Mouse (Mus musculus): ENCODE measurements at regions not wholly inside any gene's neighbourhood (a gene's known extent, or its start where the extent isn't known, plus 50 kb on each side); places are given as distances from the start of the nearest gene placed in this dataset.
A peak's percentile ranks its signal among the peaks of the same experiment; 100 is the strongest.

DNA sequence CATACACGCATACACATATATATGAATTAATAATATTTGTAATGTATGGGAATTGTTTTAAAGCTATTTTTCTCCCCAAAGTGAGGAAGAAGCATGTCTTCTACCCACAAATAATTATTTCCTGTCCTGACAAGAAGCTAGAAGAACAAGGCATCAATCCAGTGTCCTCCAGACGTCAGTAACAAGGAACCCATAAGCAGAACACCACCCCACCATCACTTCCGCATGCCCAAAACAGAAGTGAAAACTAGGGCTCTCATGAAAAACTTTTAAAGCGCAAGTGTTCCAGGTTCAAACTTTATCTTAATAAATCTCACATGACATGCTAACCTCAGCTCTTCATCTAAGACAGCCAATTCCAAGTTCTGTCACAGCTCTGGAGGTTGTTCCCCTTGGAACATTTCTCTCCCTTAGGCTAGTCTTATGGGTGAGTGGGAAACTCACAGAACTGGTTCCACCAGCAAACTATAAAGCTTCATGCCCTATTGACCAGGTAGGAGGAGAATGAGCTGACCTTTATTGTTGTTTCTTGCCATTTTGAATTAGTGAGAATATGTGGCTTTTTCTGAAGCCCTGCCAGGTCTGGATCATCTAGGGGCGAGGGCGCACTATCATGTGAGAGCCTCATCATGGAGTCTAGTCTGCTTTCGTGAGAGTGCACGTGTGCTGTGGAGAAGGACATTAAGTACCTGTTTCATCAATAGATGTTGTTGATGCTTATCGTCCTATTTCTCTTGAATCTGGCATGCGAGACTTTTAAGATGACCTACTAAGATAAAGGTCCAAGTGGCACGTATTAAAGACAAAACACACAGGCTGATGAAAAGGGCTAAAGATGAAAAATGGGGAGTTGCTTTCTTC lies 155.1 kb downstream of the Nrip1 start:
- DNase-seq (ENCODE audit: low spot score) (no peak), ATAC-seq (ENCODE audit: insufficient read depth, low read depth) (no peak)
- WGBS = 85% methylated on average over 11 of the region's 11 CpGs
- H3K27me3 ChIP-seq (ENCODE audit: control insufficient read depth, insufficient read depth, low read length) = no peaks in the 10 kb centered on the region
- no peak for TF ChIP-seq EP300 (IDR thresholded peaks at IDR 0.05; ENCODE audit: low read depth)
- TF ChIP-seq CTCF (IDR thresholded peaks at IDR 0.05; ENCODE audit: low read depth) = no peak
- no peaks in the 10 kb centered on the region for H3K9me3 ChIP-seq (replicated peaks; ENCODE audit: control insufficient read depth, low read length)
- H3K4me3 ChIP-seq (ENCODE audit: low read depth, low read length) = no peak overlapping the region
- H3K9ac ChIP-seq (replicated peaks; ENCODE audit: low read depth, low read length) = no peak overlapping the region
- H3K4me2 ChIP-seq (ENCODE audit: low read depth, low read length) = no peak overlapping the region
- H3K4me1 ChIP-seq (ENCODE audit: control insufficient read depth, insufficient read depth) = 0 out of 2 replicates have a peak, but pooled peaks cover 3% of the 10 kb centered on the region
- no peak overlapping the region for H3K27ac ChIP-seq (ENCODE audit: low read depth)
- no peaks in the 10 kb centered on the region for H3K36me3 ChIP-seq (replicated peaks; ENCODE audit: control insufficient read depth, insufficient read depth, low read length)

DNA sequence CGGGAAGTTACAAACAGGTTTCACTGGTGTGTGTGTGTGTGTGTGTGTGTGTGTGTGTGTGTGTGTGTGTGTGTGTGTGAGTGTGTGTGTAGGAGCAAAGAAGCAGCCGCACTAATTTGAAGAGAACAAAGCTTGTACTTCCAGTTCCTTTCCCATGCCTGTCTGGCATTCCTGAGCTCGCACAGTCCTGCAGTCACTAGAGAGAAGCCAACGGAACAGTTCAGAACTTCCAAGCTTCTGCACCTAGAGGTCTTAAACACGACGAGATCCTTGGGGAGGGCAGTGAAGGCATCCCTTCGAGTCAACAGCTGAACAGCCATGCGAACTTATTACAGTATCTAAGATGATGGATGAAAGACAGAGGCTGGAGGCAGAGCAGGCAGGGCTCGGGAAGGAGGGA lies 157.4 kb downstream of the Nrip1 start:
- no peak overlapping the region for H3K4me3 ChIP-seq (ENCODE audit: low read depth, low read length)
- TF ChIP-seq CTCF (IDR thresholded peaks at IDR 0.05; ENCODE audit: low read depth) (no peak), EP300 (IDR thresholded peaks at IDR 0.05; ENCODE audit: low read depth) (no peak)
- DNase-seq (ENCODE audit: low spot score) = no peak
- no peaks in the 10 kb centered on the region for H3K9me3 ChIP-seq (replicated peaks; ENCODE audit: control insufficient read depth, low read length)
- H3K4me1 ChIP-seq (ENCODE audit: control insufficient read depth, insufficient read depth) = 0 out of 2 replicates have a peak, but pooled peaks cover 3% of the 10 kb centered on the region
- no peak overlapping the region for H3K27ac ChIP-seq (ENCODE audit: low read depth)
- no peaks in the 10 kb centered on the region for H3K36me3 ChIP-seq (replicated peaks; ENCODE audit: control insufficient read depth, insufficient read depth, low read length)
- no peak for ATAC-seq (ENCODE audit: insufficient read depth, low read depth)
- H3K27me3 ChIP-seq (ENCODE audit: control insufficient read depth, insufficient read depth, low read length) = no peaks in the 10 kb centered on the region
- no peak overlapping the region for H3K9ac ChIP-seq (replicated peaks; ENCODE audit: low read depth, low read length)
- H3K4me2 ChIP-seq (ENCODE audit: low read depth, low read length) = 0 out of 2 replicates have a peak overlapping the region, but pooled peaks have one; percentile 21
- WGBS = 25% methylated on average over 9 of the region's 9 CpGs

DNA sequence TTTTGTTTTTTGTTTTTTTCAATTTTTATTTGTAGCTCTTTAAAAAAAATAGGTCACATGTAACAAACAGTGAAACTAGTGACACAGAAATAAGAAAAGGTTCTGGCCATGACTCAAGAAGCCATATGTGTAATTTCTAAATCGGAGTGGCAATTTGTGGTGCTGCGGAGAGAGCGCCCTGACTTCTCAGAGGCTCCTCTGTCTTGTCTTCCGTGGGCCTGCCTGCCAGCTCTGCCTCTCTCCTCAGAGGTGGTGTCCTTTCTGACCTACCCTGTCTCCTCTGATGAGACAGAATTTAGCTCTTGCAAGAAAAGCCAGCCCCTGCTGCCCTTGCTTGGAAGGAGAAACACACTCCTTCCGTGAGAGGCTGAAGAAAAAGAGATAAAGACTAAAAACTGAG lies 158.1 kb downstream of the Nrip1 start:
- H3K36me3 ChIP-seq (replicated peaks; ENCODE audit: control insufficient read depth, insufficient read depth, low read length) = no peaks in the 10 kb centered on the region
- no peaks in the 10 kb centered on the region for H3K27me3 ChIP-seq (ENCODE audit: control insufficient read depth, insufficient read depth, low read length)
- 57% methylated on average over 5 of the region's 5 CpGs for WGBS
- no peak for DNase-seq (ENCODE audit: low spot score)
- H3K27ac ChIP-seq (ENCODE audit: low read depth) = no peak overlapping the region
- H3K4me3 ChIP-seq (ENCODE audit: low read depth, low read length) = no peak overlapping the region
- no peak for ATAC-seq (ENCODE audit: insufficient read depth, low read depth)
- no peak for TF ChIP-seq CTCF (IDR thresholded peaks at IDR 0.05; ENCODE audit: low read depth)
- TF ChIP-seq EP300 (IDR thresholded peaks at IDR 0.05; ENCODE audit: low read depth) = no peak
- 0 out of 2 replicates have a peak, but pooled peaks cover 3% of the 10 kb centered on the region for H3K4me1 ChIP-seq (ENCODE audit: control insufficient read depth, insufficient read depth)
- H3K9me3 ChIP-seq (replicated peaks; ENCODE audit: control insufficient read depth, low read length) = no peaks in the 10 kb centered on the region
- H3K9ac ChIP-seq (replicated peaks; ENCODE audit: low read depth, low read length) = no peak overlapping the region
- H3K4me2 ChIP-seq (ENCODE audit: low read depth, low read length) = no peak overlapping the region

DNA sequence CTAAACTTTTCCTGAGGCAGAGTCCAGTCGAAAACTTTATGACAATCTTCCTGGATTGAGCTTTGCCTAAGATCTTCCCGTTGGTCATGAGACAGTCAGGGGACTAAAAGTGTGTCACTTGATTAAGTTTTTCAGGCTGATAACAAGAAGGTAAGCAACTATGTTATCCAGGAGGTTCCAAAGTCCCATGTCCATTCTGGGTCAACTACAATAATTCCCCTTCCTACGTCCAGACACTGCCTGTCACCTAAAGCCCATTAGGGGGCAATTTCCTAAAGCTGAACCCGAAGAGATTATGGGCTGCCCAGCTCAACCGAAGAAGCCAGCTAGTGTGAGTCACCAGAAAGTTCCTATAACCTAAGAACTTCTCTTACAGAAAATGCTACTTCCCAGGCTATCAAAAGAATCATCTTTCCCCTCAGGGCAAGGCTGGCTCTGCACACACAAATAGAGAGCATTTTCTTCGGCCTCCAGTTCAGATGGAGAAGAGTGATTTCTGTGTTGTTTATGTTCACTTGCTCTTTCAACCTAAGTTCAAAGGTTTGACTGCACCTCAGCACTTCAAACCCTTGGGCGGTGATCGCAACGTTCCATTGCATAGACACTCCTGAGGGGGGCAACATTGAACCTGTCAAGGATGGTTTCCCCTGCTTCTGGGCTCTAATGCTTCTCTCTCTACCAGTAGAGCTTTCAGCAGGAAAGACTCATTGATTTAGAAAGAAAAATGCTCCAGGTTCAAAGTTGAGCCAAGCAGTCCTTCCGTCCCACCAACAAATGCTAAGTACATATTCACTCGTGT lies 171.7 kb downstream of the Nrip1 start:
- H3K36me3 ChIP-seq (replicated peaks; ENCODE audit: control insufficient read depth, insufficient read depth, low read length) = no peaks in the 10 kb centered on the region

DNA sequence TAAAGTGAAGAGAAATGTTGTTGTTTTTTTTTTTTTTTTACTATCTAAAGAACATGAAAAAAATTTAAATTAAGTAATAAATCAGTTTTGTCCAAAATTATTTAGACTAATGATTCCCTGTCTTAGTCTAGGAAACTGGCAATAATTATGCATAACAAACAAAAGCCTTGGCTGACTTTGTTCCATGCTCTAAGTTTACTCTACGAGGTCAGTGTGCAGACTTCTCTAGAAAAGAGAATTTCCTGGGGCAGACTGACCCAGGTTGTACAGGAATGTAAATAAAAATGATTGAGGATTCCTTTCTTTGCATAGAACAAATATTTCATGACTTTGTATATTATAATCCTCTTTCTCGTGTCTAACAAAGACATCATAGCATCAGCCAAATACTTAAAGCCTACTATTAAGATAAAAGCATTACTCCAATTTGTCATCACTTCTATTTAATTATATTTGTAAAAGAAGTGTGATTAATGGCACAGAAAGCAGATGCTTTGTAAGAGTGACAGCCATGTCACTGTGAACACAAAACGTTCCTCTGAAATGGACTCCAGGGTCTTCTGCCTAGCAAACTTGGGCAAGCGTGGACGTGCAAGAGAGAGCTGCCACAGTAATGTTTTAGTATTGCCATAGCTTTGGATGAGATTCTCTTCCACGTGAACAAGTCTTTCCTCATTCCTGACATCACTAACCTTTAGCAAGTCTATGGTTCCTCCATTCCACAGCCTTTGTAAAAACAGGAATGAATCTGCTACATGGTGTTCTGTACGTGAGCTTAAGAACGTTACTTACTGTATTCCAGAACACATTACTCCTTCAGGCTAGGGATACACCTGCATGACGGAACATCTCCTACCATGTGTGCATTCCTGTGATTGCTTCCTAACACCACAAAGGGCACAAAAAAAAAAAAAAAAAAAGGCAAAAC lies 172.6 kb downstream of the Nrip1 start:
- Histone ChIP-seq H3K4me3 (ENCODE audit: low read depth, low read length) (no peak overlapping the region), H3K9me3 (replicated peaks; ENCODE audit: control insufficient read depth, low read length) (no peaks in the 10 kb centered on the region), H3K36me3 (replicated peaks; ENCODE audit: control insufficient read depth, insufficient read depth, low read length) (no peaks in the 10 kb centered on the region), H3K27ac (ENCODE audit: low read depth) (no peak overlapping the region), H3K4me2 (ENCODE audit: low read depth, low read length) (no peak overlapping the region), H3K4me1 (ENCODE audit: control insufficient read depth, insufficient read depth) (no peaks in the 10 kb centered on the region), H3K27me3 (ENCODE audit: control insufficient read depth, insufficient read depth, low read length) (no peaks in the 10 kb centered on the region), H3K9ac (replicated peaks; ENCODE audit: low read depth, low read length) (no peak overlapping the region)
- ATAC-seq (ENCODE audit: insufficient read depth, low read depth) (no peak), DNase-seq (ENCODE audit: low spot score) (no peak)
- no peak for TF ChIP-seq EP300 (IDR thresholded peaks at IDR 0.05; ENCODE audit: low read depth)
- TF ChIP-seq CTCF (IDR thresholded peaks at IDR 0.05; ENCODE audit: low read depth) = no peak
- WGBS = 71% methylated on average over 9 of the region's 9 CpGs

More for the DNA sequence above, 171.7 kb downstream of the Nrip1 start:
- Histone ChIP-seq H3K9ac (replicated peaks; ENCODE audit: low read depth, low read length) (no peak overlapping the region), H3K4me3 (ENCODE audit: low read depth, low read length) (no peak overlapping the region), H3K9me3 (replicated peaks; ENCODE audit: control insufficient read depth, low read length) (no peaks in the 10 kb centered on the region), H3K4me2 (ENCODE audit: low read depth, low read length) (no peak overlapping the region), H3K27me3 (ENCODE audit: control insufficient read depth, insufficient read depth, low read length) (no peaks in the 10 kb centered on the region), H3K27ac (ENCODE audit: low read depth) (no peak overlapping the region), H3K4me1 (ENCODE audit: control insufficient read depth, insufficient read depth) (no peaks in the 10 kb centered on the region)
- DNase-seq (ENCODE audit: low spot score) = peak; percentile 43
- 38% methylated on average over 11 of the region's 11 CpGs for WGBS
- ATAC-seq (ENCODE audit: insufficient read depth, low read depth) = no peak; the same call in 1 of the 2 replicates
- TF ChIP-seq CTCF (IDR thresholded peaks at IDR 0.05; ENCODE audit: low read depth) (peak; percentile 61), EP300 (IDR thresholded peaks at IDR 0.05; ENCODE audit: low read depth) (no peak)

Data from heart, postnatal 0 days (tissue).